Mouse (Mus musculus) midbrain, embryonic 14.5 days (tissue): ENCODE data around the gene Lamb1. TPM values are rescaled to one million over a fixed set of nuclear protein-coding genes. Genes with fewer than 3 reads are reported as not detected.

ENCODE experiments used
- ATAC-seq: fragments of 200-750 bp; cut with Nextera tagmentation; 2 replicates; pipeline ENCODE4 v1.8.0; 2017; ENCODE audit warnings: moderate number of reproducible peaks, moderate library complexity; ENCODE audit not compliant: low FRiP score, low TSS enrichment
- DNase-seq: peaks from one replicate; pipeline ENCODE4 v3.0.0-alpha.2; 2015
- H3K27ac ChIP-seq: fragments of 300-500 bp; sonication (generic); replicated peaks from 2 replicates; pipeline ENCODE4 v1.5.1; 2014; ENCODE audit warnings: mild to moderate bottlenecking, low read depth, low read length, moderate library complexity
- H3K27me3 ChIP-seq: fragments of 300-500 bp; sonication (generic); 2 replicates; pipeline ENCODE4 v1.6.1; 2014; ENCODE audit warnings: low read length, control low read depth, mixed read lengths; ENCODE audit not compliant: control insufficient read depth, insufficient read depth
- H3K36me3 ChIP-seq: fragments of 300-500 bp; sonication (generic); 2 replicates; pipeline ENCODE4 v1.6.1; 2014; ENCODE audit warnings: low read length, control low read depth; ENCODE audit not compliant: control insufficient read depth, insufficient read depth
- H3K4me1 ChIP-seq: fragments of 300-500 bp; sonication (generic); 2 replicates; pipeline ENCODE4 v1.6.1; 2014; ENCODE audit warnings: mild to moderate bottlenecking, antibody characterized with exemption, low read length, control low read depth; ENCODE audit not compliant: control insufficient read depth, insufficient read depth
- H3K4me2 ChIP-seq: fragments of 300-500 bp; sonication (generic); 2 replicates; pipeline ENCODE4 v1.6.1; 2014; ENCODE audit warnings: mild to moderate bottlenecking, low read length, moderate library complexity
- H3K4me3 ChIP-seq: fragments of 300-500 bp; sonication (generic); replicated peaks from 2 replicates; pipeline ENCODE4 v1.5.1; 2014; ENCODE audit warnings: low read depth, low read length
- H3K9ac ChIP-seq: fragments of 300-500 bp; sonication (generic); replicated peaks from 2 replicates; pipeline ENCODE4 v1.6.1; 2014; ENCODE audit warnings: mild to moderate bottlenecking, low read length, moderate library complexity
- H3K9me3 ChIP-seq: fragments of 300-500 bp; sonication (generic); 2 replicates; pipeline ENCODE4 v1.6.1; 2016; ENCODE audit warnings: low read length, control low read depth, mixed read lengths; ENCODE audit not compliant: control insufficient read depth
- WGBS: fragments of 180-500 bp; shearing (Covaris S2); extraction: QIAGEN DNeasy Blood & Tissue Kit; methylation state at CpG from one replicate; pipeline ENCODE4 v1.1.7; 2014; 5-methylcytosine and 5-hydroxymethylcytosine counted together
- polyA plus RNA-seq: library from polyadenylated mRNA; unstranded; fragments of >200 nt; fragmentation: Nextera tagmentation; extraction: Ambion mirVana; gene quantifications from 2 replicates; pipeline ENCODE4 v1.2.1, GENCODE M21; 2014

Lamb1 gene
- polyA plus RNA-seq, 1 experiment from 2014 or later = 16.7 TPM

GRCm38 (mm10) chr12:31366428-31366827 is 101.4 kb downstream of the Lamb1 start:
- ATAC-seq (no peak), DNase-seq (no peak)
- Histone ChIP-seq H3K4me2 (no peak overlapping the region), H3K9me3 (no peaks in the 10 kb centered on the region), H3K4me3 (no peak overlapping the region), H3K27ac (no peak overlapping the region), H3K4me1 (no peaks in the 10 kb centered on the region), H3K9ac (no peak overlapping the region), H3K27me3 (no peaks in the 10 kb centered on the region), H3K36me3 (no peaks in the 10 kb centered on the region)
- 70% methylated on average over 3 of the region's 3 CpGs for WGBS

- Histone ChIP-seq H3K4me1 (no peaks in the 10 kb centered on the region), H3K27ac (no peak overlapping the region), H3K36me3 (no peaks in the 10 kb centered on the region), H3K27me3 (no peaks in the 10 kb centered on the region), H3K4me2 (no peak overlapping the region), H3K9ac (no peak overlapping the region), H3K4me3 (no peak overlapping the region), H3K9me3 (no peaks in the 10 kb centered on the region)
- ATAC-seq (no peak), DNase-seq (no peak)
- WGBS = 84% methylated on average over 5 of the region's 5 CpGs
Measured at GRCm38 (mm10) chr12:31367721-31368120, 102.7 kb downstream of the Lamb1 start.

- ATAC-seq (no peak), DNase-seq (peak; percentile 15)
- Histone ChIP-seq H3K27me3 (no peaks in the 10 kb centered on the region), H3K4me1 (no peaks in the 10 kb centered on the region), H3K4me2 (no peak overlapping the region), H3K9ac (no peak overlapping the region), H3K36me3 (no peaks in the 10 kb centered on the region), H3K4me3 (no peak overlapping the region), H3K9me3 (no peaks in the 10 kb centered on the region), H3K27ac (no peak overlapping the region)
- 88% methylated on average over 1 of the region's 1 CpGs for WGBS
Measured at GRCm38 (mm10) chr12:31369118-31369517, 104.1 kb downstream of the Lamb1 start.

- Histone ChIP-seq H3K9me3 (no peaks in the 10 kb centered on the region), H3K9ac (no peak overlapping the region), H3K36me3 (no peaks in the 10 kb centered on the region), H3K27ac (no peak overlapping the region), H3K4me2 (no peak overlapping the region), H3K27me3 (no peaks in the 10 kb centered on the region), H3K4me3 (no peak overlapping the region), H3K4me1 (no peaks in the 10 kb centered on the region)
- WGBS = 89% methylated on average over 7 of the region's 7 CpGs
- DNase-seq (no peak), ATAC-seq (no peak)
Measured at GRCm38 (mm10) chr12:31369656-31370055, 104.6 kb downstream of the Lamb1 start.

- Histone ChIP-seq H3K27ac (no peak overlapping the region), H3K9me3 (no peaks in the 10 kb centered on the region), H3K9ac (no peak overlapping the region; the same call in 1 of the 2 replicates), H3K36me3 (no peaks in the 10 kb centered on the region), H3K4me3 (no peak overlapping the region), H3K27me3 (no peaks in the 10 kb centered on the region), H3K4me1 (peaks cover 7% of the 10 kb centered on the region), H3K4me2 (peak overlapping the region; percentile 37)
- peak; percentile 94 for DNase-seq
- 36% methylated on average over 9 of the region's 9 CpGs for WGBS
- ATAC-seq = peak; percentile 84
Measured at GRCm38 (mm10) chr12:31374603-31375282, 109.7 kb downstream of the Lamb1 start.

- H3K9ac ChIP-seq = no peak overlapping the region
- H3K4me3 ChIP-seq = no peak overlapping the region
- H3K4me2 ChIP-seq = no peak overlapping the region
- ATAC-seq = no peak
- no peak overlapping the region for H3K27ac ChIP-seq
- H3K27me3 ChIP-seq = no peaks in the 10 kb centered on the region
- peaks cover 7% of the 10 kb centered on the region for H3K4me1 ChIP-seq
- 82% methylated on average over 4 of the region's 4 CpGs for WGBS
- H3K9me3 ChIP-seq = no peaks in the 10 kb centered on the region
- no peak for DNase-seq
- no peaks in the 10 kb centered on the region for H3K36me3 ChIP-seq
Measured at GRCm38 (mm10) chr12:31375283-31375615, 110.2 kb downstream of the Lamb1 start.

GRCm38 (mm10) chr12:31376326-31376950 is 111.4 kb downstream of the Lamb1 start:
- peak overlapping the region; percentile 25; the same call in 1 of the 2 replicates for H3K9ac ChIP-seq
- peak; percentile 72 for DNase-seq
- no peaks in the 10 kb centered on the region for H3K36me3 ChIP-seq
- H3K9me3 ChIP-seq = no peaks in the 10 kb centered on the region
- H3K27ac ChIP-seq = 0 out of 2 replicates have a peak overlapping the region, but pooled peaks have one; percentile 27
- H3K4me1 ChIP-seq = peaks cover 7% of the 10 kb centered on the region
- H3K4me3 ChIP-seq = peak overlapping the region; percentile 23
- peak overlapping the region; percentile 53 for H3K4me2 ChIP-seq
- no peaks in the 10 kb centered on the region for H3K27me3 ChIP-seq
- 14% methylated on average over 13 of the region's 13 CpGs for WGBS
- ATAC-seq = peak; percentile 48; the same call in 1 of the 2 replicates

- ATAC-seq = no peak
- H3K36me3 ChIP-seq = no peaks in the 10 kb centered on the region
- peak; percentile 9 for DNase-seq
- no peak overlapping the region for H3K4me3 ChIP-seq
- no peak overlapping the region for H3K9ac ChIP-seq
- WGBS = 80% methylated on average over 11 of the region's 11 CpGs
- H3K4me1 ChIP-seq = peaks cover 7% of the 10 kb centered on the region
- no peak overlapping the region for H3K4me2 ChIP-seq
- no peaks in the 10 kb centered on the region for H3K9me3 ChIP-seq
- H3K27me3 ChIP-seq = no peaks in the 10 kb centered on the region
- no peak overlapping the region for H3K27ac ChIP-seq
Measured at GRCm38 (mm10) chr12:31377241-31377640, 112.2 kb downstream of the Lamb1 start.
